Mouse (Mus musculus) CH12.LX (cell line): ENCODE measurements around the gene Lin52. TPM values are rescaled to one million over a fixed set of nuclear protein-coding genes. Genes with fewer than 3 reads are reported as not detected.

Source experiments
- DNase-seq: peaks from one replicate; pipeline ENCODE4 v3.0.0-alpha.2; 2013; ENCODE audit errors: extremely low read depth
- H3K27ac ChIP-seq: 2 replicates; pipeline ENCODE4 v1.5.1; 2012; ENCODE audit warnings: low read depth, mild to moderate bottlenecking, control low read depth, moderate library complexity; ENCODE audit not compliant: insufficient read depth
- H3K27me3 ChIP-seq: replicated peaks from 2 replicates; pipeline ENCODE3; 2012; ENCODE audit warnings: inconsistent platforms
- H3K36me3 ChIP-seq, 2 experiments: replicated peaks in 1 of 2; 2 replicates each; pipeline versions ENCODE3 to v1.6.1; 2012; ENCODE audit warnings: inconsistent platforms in 1 of 2, low read length in 1 of 2, mild to moderate bottlenecking in 1 of 2, mixed read lengths in 1 of 2, moderate library complexity in 1 of 2; ENCODE audit not compliant: control insufficient read depth in 1 of 2, insufficient read depth in 1 of 2
- H3K4me1 ChIP-seq, 2 experiments: 2 replicates each; pipeline ENCODE4 v1.6.1; 2012; ENCODE audit warnings: inconsistent platforms in 1 of 2, moderate library complexity in 1 of 2; ENCODE audit not compliant: insufficient read depth in 2 of 2, control insufficient read depth in 1 of 2
- H3K4me2 ChIP-seq: 2 replicates; pipeline ENCODE4 v1.6.1; 2012; ENCODE audit warnings: low read depth, mild to moderate bottlenecking, control low read depth; ENCODE audit not compliant: poor library complexity, insufficient read depth, severe bottlenecking
- H3K4me3 ChIP-seq, 3 experiments: fragments of 150-350 bp in 1 of 3; sonication (generic) in 1 of 3; replicated peaks in 1 of 3; 2 replicates each; pipeline versions ENCODE3 to v1.5.1; 2011 to 2012; ENCODE audit warnings: low read depth in 2 of 3, low read length in 2 of 3, mild to moderate bottlenecking in 2 of 3, moderate library complexity in 2 of 3, control low read depth in 1 of 3, improper control_type of control experiment in 1 of 3, inconsistent platforms in 1 of 3, mixed read lengths in 1 of 3; ENCODE audit not compliant: poor library complexity in 1 of 3
- H3K79me2 ChIP-seq: replicated peaks from 2 replicates; pipeline ENCODE4 v1.6.1; 2012; ENCODE audit warnings: mild to moderate bottlenecking, moderate library complexity; ENCODE audit not compliant: control insufficient read depth, poor library complexity, insufficient read depth, severe bottlenecking; ENCODE audit errors: extremely low read depth
- H3K9ac ChIP-seq: 2 replicates; pipeline ENCODE4 v1.6.1; 2012; ENCODE audit warnings: low read depth, mild to moderate bottlenecking, control low read depth, moderate library complexity; ENCODE audit not compliant: insufficient read depth
- H3K9me3 ChIP-seq: replicated peaks from 2 replicates; pipeline ENCODE3; 2012; ENCODE audit warnings: low read length, inconsistent platforms, mixed read lengths
- CTCF ChIP-seq, 2 experiments: IDR thresholded peaks in 1 of 2; conservative IDR thresholded peaks in 1 of 2; 2 replicates each; pipeline ENCODE4 v1.5.1; 2011 to 2012; ENCODE audit warnings: low read depth in 2 of 2, low read length in 2 of 2, improper control_type of control experiment in 1 of 2, inconsistent platforms in 1 of 2, mild to moderate bottlenecking in 1 of 2, moderate library complexity in 1 of 2
- ETS1 ChIP-seq: conservative IDR thresholded peaks from 2 replicates; pipeline ENCODE4 v1.6.1; 2012; ENCODE audit warnings: low read depth, mild to moderate bottlenecking, inconsistent platforms, low read length, improper control_type of control experiment, moderate library complexity
- GABPA ChIP-seq: IDR thresholded peaks from 2 replicates; pipeline ENCODE4 v1.6.1; 2012; ENCODE audit warnings: low read depth, low read length, improper control_type of control experiment, inconsistent platforms; ENCODE audit not compliant: insufficient replicate concordance
- HCFC1 ChIP-seq: IDR thresholded peaks from 2 replicates; pipeline ENCODE4 v1.6.1; 2012; ENCODE audit warnings: low read depth, mild to moderate bottlenecking, inconsistent platforms, low read length, improper control_type of control experiment
- IRF4 ChIP-seq: IDR thresholded peaks from 2 replicates; pipeline ENCODE4 v1.6.1; 2014; ENCODE audit warnings: low read depth, mild to moderate bottlenecking, inconsistent platforms, low read length, improper control_type of control experiment
- JUN ChIP-seq: IDR thresholded peaks from 2 replicates; pipeline ENCODE4 v1.6.1; 2011; ENCODE audit warnings: low read depth, mild to moderate bottlenecking, low read length, improper control_type of control experiment, moderate library complexity; ENCODE audit not compliant: insufficient read depth
- JUND ChIP-seq: conservative IDR thresholded peaks from 2 replicates; pipeline ENCODE4 v1.6.1; 2011; ENCODE audit warnings: low read depth, low read length, improper control_type of control experiment
- MAX ChIP-seq: IDR thresholded peaks from 2 replicates; pipeline ENCODE4 v1.6.1; 2011; ENCODE audit warnings: low read length, improper control_type of control experiment
- MAZ ChIP-seq: IDR thresholded peaks from 2 replicates; pipeline ENCODE4 v1.6.1; 2012; ENCODE audit warnings: low read depth, mild to moderate bottlenecking, inconsistent platforms, low read length, improper control_type of control experiment, moderate library complexity
- MEF2A ChIP-seq: IDR thresholded peaks from 2 replicates; pipeline ENCODE4 v1.6.1; 2014; ENCODE audit warnings: low read depth, mild to moderate bottlenecking, inconsistent platforms, low read length, improper control_type of control experiment, borderline replicate concordance
- MXI1 ChIP-seq: IDR thresholded peaks from 2 replicates; pipeline ENCODE4 v1.6.1; 2011; ENCODE audit warnings: mild to moderate bottlenecking, low read depth, low read length, improper control_type of control experiment
- MYC ChIP-seq: IDR thresholded peaks from 2 replicates; pipeline ENCODE4 v1.6.1; 2011; ENCODE audit warnings: low read depth, mild to moderate bottlenecking, improper control_type of control experiment, low read length
- PAX5 ChIP-seq: IDR thresholded peaks from 2 replicates; pipeline ENCODE4 v1.6.1; 2012; ENCODE audit warnings: low read length, inconsistent platforms, mixed read lengths
- POLR2A ChIP-seq: IDR thresholded peaks from 2 replicates; pipeline ENCODE4 v1.6.1; 2011; ENCODE audit warnings: low read depth, mild to moderate bottlenecking, improper control_type of control experiment, low read length
- POLR2AphosphoS2 ChIP-seq: IDR thresholded peaks from 2 replicates; pipeline ENCODE4 v1.6.1; 2011; ENCODE audit warnings: low read depth, low read length, improper control_type of control experiment
- RAD21 ChIP-seq: IDR thresholded peaks from 2 replicates; pipeline ENCODE4 v1.6.1; 2011; ENCODE audit warnings: low read depth, mild to moderate bottlenecking, low read length, improper control_type of control experiment, moderate library complexity
- SIN3A ChIP-seq: IDR thresholded peaks from 2 replicates; pipeline ENCODE4 v1.6.1; 2012; ENCODE audit warnings: low read length, improper control_type of control experiment, inconsistent platforms
- TBP ChIP-seq: conservative IDR thresholded peaks from 2 replicates; pipeline ENCODE4 v1.6.1; 2011; ENCODE audit warnings: low read depth, low read length, improper control_type of control experiment
- TCF12 ChIP-seq: IDR thresholded peaks from 2 replicates; pipeline ENCODE4 v1.6.1; 2014; ENCODE audit warnings: low read depth, mild to moderate bottlenecking, inconsistent platforms, low read length, improper control_type of control experiment
- UBTF ChIP-seq: IDR thresholded peaks from 2 replicates; pipeline ENCODE4 v1.6.1; 2012; ENCODE audit warnings: low read depth, mild to moderate bottlenecking, inconsistent platforms, low read length, improper control_type of control experiment, moderate library complexity
- ZC3H11A ChIP-seq: IDR thresholded peaks from 2 replicates; pipeline ENCODE4 v1.6.1; 2012; ENCODE audit warnings: low read depth, mild to moderate bottlenecking, inconsistent platforms, low read length, improper control_type of control experiment
- ZKSCAN1 ChIP-seq: IDR thresholded peaks from 2 replicates; pipeline ENCODE4 v1.6.1; 2012; ENCODE audit warnings: low read depth, inconsistent platforms, low read length, improper control_type of control experiment, borderline replicate concordance
- ZMIZ1 ChIP-seq: IDR thresholded peaks from 2 replicates; pipeline ENCODE4 v1.6.1; 2012; ENCODE audit warnings: low read depth, mild to moderate bottlenecking, inconsistent platforms, low read length, improper control_type of control experiment
- dilution Hi-C: fragments of 300-500 bp; cut with MboI; formaldehyde crosslinking; loops from 2 replicates; pipeline ENCODE4 v1.14.3; 2020; ENCODE audit warnings: low sequenced_read_pairs; ENCODE audit not compliant: extremely low pct_unique_long_range_greater_than_20kb, extremely low pct_ligation_motif_present
- in situ Hi-C: fragments of 300-500 bp; cut with MboI; formaldehyde crosslinking; loops from 3 replicates; pipeline ENCODE4 v1.14.3; 2019; ENCODE audit warnings: low sequenced_read_pairs, low pct_ligation_motif_present, low pct_unique_long_range_greater_than_20kb, mixed read lengths
- polyA plus RNA-seq: library from polyadenylated mRNA; unstranded; fragments of >175 nt; gene quantifications from 2 replicates; pipeline ENCODE4 v1.2.1, GENCODE M21; 2012; ENCODE audit warnings: low read depth; ENCODE audit not compliant: insufficient read length
- total RNA-seq, 2 experiments: library from RNA; depleted of rRNA; stranded (reverse); fragments of 300-350 nt in 1 of 2; fragments of >200 nt in 1 of 2; gene quantifications; 2 replicates each; pipeline ENCODE4 v1.2.3; 2012 to 2014

Gene Lin52
- total and polyA plus RNA-seq, 3 experiments = 5.9 to 16.2 (median 8.7) TPM

- H3K9me3 ChIP-seq = no peaks in the 10 kb centered on the region
- dilution Hi-C loops = no loop called here
- no peak for DNase-seq
- H3K4me1 ChIP-seq = no peaks in the 10 kb centered on the region
- peaks cover 0 to 6% of the 10 kb centered on the region in 2 experiments for H3K36me3 ChIP-seq
- no peaks in the 10 kb centered on the region for H3K27me3 ChIP-seq
- H3K27ac ChIP-seq = no peak overlapping the region
- no peak overlapping the region for H3K4me3 ChIP-seq
- no peak overlapping the region for H3K4me2 ChIP-seq
- no peak overlapping the region for H3K9ac ChIP-seq
- TF ChIP-seq HCFC1 = no peak
- no peak for TF ChIP-seq GABPA
- no peak for TF ChIP-seq POLR2AphosphoS2
- no peak for TF ChIP-seq ZC3H11A
- no peak for TF ChIP-seq POLR2A
- no peak for TF ChIP-seq MAZ
- TF ChIP-seq TCF12 = no peak
- no peak for TF ChIP-seq JUN
- no peak for TF ChIP-seq IRF4
- no peak for TF ChIP-seq MAX
- no peak for TF ChIP-seq UBTF
- no peak for TF ChIP-seq MEF2A
- TF ChIP-seq JUND = no peak
- no peak for TF ChIP-seq MYC
- TF ChIP-seq PAX5 = no peak
- TF ChIP-seq CTCF (conservative IDR thresholded peaks at IDR 0.05 in 1 of 2, IDR thresholded peaks at IDR 0.05 in 1 of 2; ENCODE audit: low read depth in 2 of 2, low read length in 2 of 2) = no peak
- no peaks in the 10 kb centered on the region for H3K79me2 ChIP-seq
- in situ Hi-C loops = no loop called here
Observed at GRCm38 (mm10) chr12:84500528-84501263, 49.5 kb downstream of the Lin52 start.

GRCm38 (mm10) chr12:84501278-84501677 lies 50.1 kb downstream of the Lin52 start:
- H3K27me3 ChIP-seq = no peaks in the 10 kb centered on the region
- no peak overlapping the region for H3K4me3 ChIP-seq
- H3K36me3 ChIP-seq = peaks cover 0 to 10% of the 10 kb centered on the region in 2 experiments
- in situ Hi-C loops = no loop called here
- H3K27ac ChIP-seq = no peak overlapping the region
- dilution Hi-C loops = no loop called here
- H3K79me2 ChIP-seq = no peaks in the 10 kb centered on the region
- H3K4me2 ChIP-seq = no peak overlapping the region
- no peaks in the 10 kb centered on the region for H3K4me1 ChIP-seq
- no peak overlapping the region for H3K9ac ChIP-seq
- H3K9me3 ChIP-seq = no peaks in the 10 kb centered on the region
- TF ChIP-seq UBTF (no peak), TBP (no peak), MXI1 (no peak), ZKSCAN1 (no peak), SIN3A (no peak), TCF12 (no peak), IRF4 (no peak), MYC (no peak), JUN (no peak), ZMIZ1 (no peak), PAX5 (no peak), RAD21 (no peak), ETS1 (no peak)
- no peak for DNase-seq
